Mouse (Mus musculus): Measurements from ENCODE around the gene H2afx. TPM values are rescaled to one million over a fixed set of nuclear protein-coding genes. Genes with fewer than 3 reads are reported as not detected.

The H2afx gene
- polyA plus RNA-seq, 1 experiment from 2014 or later: 498 TPM

DNA sequence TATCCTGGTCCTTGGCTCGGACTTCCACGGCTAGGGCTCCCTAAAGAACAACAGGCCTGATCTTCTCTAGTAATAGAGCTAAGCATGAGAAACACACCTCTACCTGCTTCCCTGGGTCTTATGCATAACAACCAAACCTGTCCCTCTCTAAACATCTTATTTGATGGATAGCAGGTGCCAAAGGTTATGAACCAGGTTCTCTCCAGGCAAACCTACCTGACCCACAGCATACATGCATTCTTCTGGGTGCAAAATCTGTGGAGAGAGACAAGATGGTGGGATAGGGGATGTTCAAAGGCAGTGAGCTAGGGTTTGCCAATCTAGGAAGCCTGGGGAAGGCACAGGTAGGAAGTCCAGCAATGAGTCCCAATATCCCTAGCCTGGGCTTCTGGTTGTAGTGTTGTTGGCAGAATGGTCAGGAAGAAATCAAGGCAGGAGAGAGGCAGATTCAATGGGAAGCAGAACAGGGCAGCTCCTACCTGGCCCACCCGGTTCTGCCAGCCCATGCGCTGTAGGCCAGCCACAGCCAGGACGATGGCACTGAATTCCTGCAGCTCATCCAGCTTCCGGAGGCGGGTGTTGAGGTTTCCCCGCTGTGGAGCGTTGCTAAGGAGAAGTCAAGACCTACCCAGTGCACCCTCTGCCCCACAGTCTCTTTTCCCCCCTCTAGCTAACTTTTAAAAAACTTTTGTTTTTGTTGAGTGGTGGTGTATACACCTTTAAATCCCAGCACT, 3.1 kb downstream of the H2afx start:
- H3K4me1 ChIP-seq (replicated peaks; ENCODE audit: control insufficient read depth, insufficient read depth, low read length): peaks cover 6% of the 10 kb centered on the region; the same call in 1 of the 2 replicates
- no peak overlapping the region for H3K27ac ChIP-seq (ENCODE audit: low read depth, low read length)
- peak overlapping the region; percentile 37 for H3K4me2 ChIP-seq (ENCODE audit: low read depth, low read length, severe bottlenecking)
- H3K9me3 ChIP-seq (ENCODE audit: control insufficient read depth, low read length): no peaks in the 10 kb centered on the region; the same call in 1 of the 2 replicates
- ATAC-seq (replicated peaks; ENCODE audit: low FRiP score): no peak
- 70% methylated on average over 9 of the region's 9 CpGs for WGBS
- H3K27me3 ChIP-seq (ENCODE audit: control insufficient read depth, insufficient read depth, low read length): no peaks in the 10 kb centered on the region
- DNase-seq (ENCODE audit: low spot score): no peak
- peak overlapping the region; percentile 99 for H3K4me3 ChIP-seq (ENCODE audit: low read depth, low read length)
- H3K36me3 ChIP-seq (ENCODE audit: control insufficient read depth, insufficient read depth, low read length): peaks cover 15% of the 10 kb centered on the region
- H3K9ac ChIP-seq (ENCODE audit: low read length): no peak overlapping the region

DNA sequence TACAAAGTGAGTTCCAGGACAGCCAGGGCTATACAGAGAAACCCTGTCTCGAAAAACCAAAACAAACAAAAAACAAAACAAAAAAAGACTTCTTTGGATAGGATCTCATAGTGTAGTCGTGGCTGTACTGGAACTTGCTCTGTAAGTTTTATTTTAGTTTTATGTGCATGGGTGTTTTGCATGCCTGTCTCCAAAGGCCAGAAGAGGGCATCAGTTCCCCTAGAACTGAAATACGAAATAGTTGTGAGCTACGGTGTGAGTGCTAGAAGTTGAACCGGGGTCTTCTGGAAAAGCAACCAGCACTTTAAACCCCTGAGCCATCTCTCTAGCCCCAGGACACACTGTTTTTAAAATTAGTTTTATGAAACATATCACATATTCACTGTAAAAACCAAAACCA, 4.1 kb downstream of the H2afx start:
- Histone ChIP-seq H3K9ac (ENCODE audit: low read length) (no peak overlapping the region), H3K4me2 (ENCODE audit: low read depth, low read length, severe bottlenecking) (no peak overlapping the region), H3K4me1 (replicated peaks; ENCODE audit: control insufficient read depth, insufficient read depth, low read length) (peaks cover 12% of the 10 kb centered on the region; the same call in 1 of the 2 replicates), H3K27ac (ENCODE audit: low read depth, low read length) (no peak overlapping the region), H3K36me3 (ENCODE audit: control insufficient read depth, insufficient read depth, low read length) (peaks cover 5% of the 10 kb centered on the region), H3K27me3 (ENCODE audit: control insufficient read depth, insufficient read depth, low read length) (no peaks in the 10 kb centered on the region), H3K4me3 (ENCODE audit: low read depth, low read length) (no peak overlapping the region), H3K9me3 (ENCODE audit: control insufficient read depth, low read length) (no peaks in the 10 kb centered on the region; the same call in 1 of the 2 replicates)
- 83% methylated on average over 5 of the region's 5 CpGs for WGBS
- no peak for DNase-seq (ENCODE audit: low spot score)
- ATAC-seq (replicated peaks; ENCODE audit: low FRiP score): no peak

GRCm38 (mm10) chr9:44341487-44341886, 7.0 kb downstream of the H2afx start:
- Histone ChIP-seq H3K27ac (ENCODE audit: low read depth, low read length) (no peak overlapping the region), H3K4me2 (ENCODE audit: low read depth, low read length, severe bottlenecking) (no peak overlapping the region), H3K9ac (ENCODE audit: low read length) (no peak overlapping the region; the same call in 1 of the 2 replicates), H3K4me1 (replicated peaks; ENCODE audit: control insufficient read depth, insufficient read depth, low read length) (peaks cover 12% of the 10 kb centered on the region; the same call in 1 of the 2 replicates), H3K36me3 (ENCODE audit: control insufficient read depth, insufficient read depth, low read length) (peaks cover 4% of the 10 kb centered on the region; the same call in 1 of the 2 replicates), H3K9me3 (ENCODE audit: control insufficient read depth, low read length) (no peaks in the 10 kb centered on the region), H3K27me3 (ENCODE audit: control insufficient read depth, insufficient read depth, low read length) (no peaks in the 10 kb centered on the region), H3K4me3 (ENCODE audit: low read depth, low read length) (peak overlapping the region; percentile 9; the same call in 1 of the 2 replicates)
- no peak for DNase-seq (ENCODE audit: low spot score)
- 96% methylated on average over 5 of the region's 5 CpGs for WGBS
- ATAC-seq (replicated peaks; ENCODE audit: low FRiP score): no peak

DNA sequence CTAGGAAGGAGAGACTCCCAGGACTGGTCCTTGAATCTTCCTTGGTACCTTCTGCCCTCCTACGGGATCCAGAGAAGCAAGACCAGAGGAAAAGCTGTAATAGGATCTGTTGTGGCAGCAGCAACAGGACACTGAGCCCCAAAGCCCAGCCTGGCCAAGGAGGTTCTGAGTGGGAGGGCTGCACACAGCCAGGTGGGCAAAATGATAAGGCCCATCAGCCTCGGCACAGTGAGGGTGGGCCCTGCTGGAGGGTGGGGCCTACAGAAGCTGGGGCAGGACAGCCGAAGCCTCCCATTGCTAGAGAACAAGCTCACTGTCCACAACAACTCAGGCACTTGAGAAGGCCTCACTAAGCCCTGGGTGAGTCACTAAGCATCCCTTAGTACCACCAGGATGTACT, 7.7 kb downstream of the H2afx start:
- DNase-seq (ENCODE audit: low spot score) (no peak), ATAC-seq (replicated peaks; ENCODE audit: low FRiP score) (no peak)
- Histone ChIP-seq H3K36me3 (ENCODE audit: control insufficient read depth, insufficient read depth, low read length) (peaks cover 5% of the 10 kb centered on the region; the same call in 1 of the 2 replicates), H3K4me3 (ENCODE audit: low read depth, low read length) (peak overlapping the region; percentile 3; the same call in 1 of the 2 replicates), H3K27ac (ENCODE audit: low read depth, low read length) (peak overlapping the region; percentile 98; the same call in 1 of the 2 replicates), H3K27me3 (ENCODE audit: control insufficient read depth, insufficient read depth, low read length) (no peaks in the 10 kb centered on the region), H3K4me2 (ENCODE audit: low read depth, low read length, severe bottlenecking) (no peak overlapping the region), H3K9ac (ENCODE audit: low read length) (no peak overlapping the region; the same call in 1 of the 2 replicates), H3K4me1 (replicated peaks; ENCODE audit: control insufficient read depth, insufficient read depth, low read length) (peaks cover 8% of the 10 kb centered on the region; the same call in 1 of the 2 replicates), H3K9me3 (ENCODE audit: control insufficient read depth, low read length) (no peaks in the 10 kb centered on the region)
- 91% methylated on average over 3 of the region's 3 CpGs for WGBS

GRCm38 (mm10) chr9:44342605-44343004, 8.1 kb downstream of the H2afx start:
- H3K9me3 ChIP-seq (ENCODE audit: control insufficient read depth, low read length): no peaks in the 10 kb centered on the region
- peaks cover 8% of the 10 kb centered on the region; the same call in 1 of the 2 replicates for H3K4me1 ChIP-seq (replicated peaks; ENCODE audit: control insufficient read depth, insufficient read depth, low read length)
- ATAC-seq (replicated peaks; ENCODE audit: low FRiP score) (no peak), DNase-seq (ENCODE audit: low spot score) (no peak)
- H3K4me3 ChIP-seq (ENCODE audit: low read depth, low read length): peak overlapping the region; percentile 3; the same call in 1 of the 2 replicates
- H3K27ac ChIP-seq (ENCODE audit: low read depth, low read length): peak overlapping the region; percentile 98; the same call in 1 of the 2 replicates
- 80% methylated on average over 1 of the region's 1 CpGs for WGBS
- no peak overlapping the region; the same call in 1 of the 2 replicates for H3K9ac ChIP-seq (ENCODE audit: low read length)
- H3K36me3 ChIP-seq (ENCODE audit: control insufficient read depth, insufficient read depth, low read length): peaks cover 6% of the 10 kb centered on the region; the same call in 1 of the 2 replicates
- no peaks in the 10 kb centered on the region for H3K27me3 ChIP-seq (ENCODE audit: control insufficient read depth, insufficient read depth, low read length)
- H3K4me2 ChIP-seq (ENCODE audit: low read depth, low read length, severe bottlenecking): peak overlapping the region; percentile 75; the same call in 1 of the 2 replicates

DNA sequence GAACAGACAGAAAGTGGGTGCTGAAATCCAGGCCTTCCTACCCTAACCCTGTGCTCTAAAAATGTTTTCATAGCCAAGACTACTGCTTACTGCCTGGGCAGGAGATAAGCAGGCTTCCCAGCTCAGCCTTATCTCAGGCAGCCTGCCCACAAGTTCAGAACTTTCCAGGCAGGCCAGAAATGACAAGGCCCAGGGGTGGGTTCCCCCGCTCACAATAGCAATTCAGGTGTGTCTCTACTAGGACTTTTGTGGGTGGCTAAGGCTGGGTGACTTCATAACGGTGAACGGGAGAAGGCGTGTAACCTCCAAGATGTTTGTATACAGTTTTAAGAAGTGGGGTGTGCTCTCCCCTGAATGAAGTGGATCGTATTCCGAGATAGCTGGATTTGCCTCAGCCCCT, 8.8 kb downstream of the H2afx start:
- ATAC-seq (replicated peaks; ENCODE audit: low FRiP score) (peak; percentile 34), DNase-seq (ENCODE audit: low spot score) (no peak)
- WGBS: 9% methylated on average over 6 of the region's 6 CpGs
- Histone ChIP-seq H3K4me2 (ENCODE audit: low read depth, low read length, severe bottlenecking) (peak overlapping the region; percentile 75), H3K36me3 (ENCODE audit: control insufficient read depth, insufficient read depth, low read length) (peaks cover 6% of the 10 kb centered on the region; the same call in 1 of the 2 replicates), H3K4me3 (ENCODE audit: low read depth, low read length) (peak overlapping the region; percentile 85), H3K27me3 (ENCODE audit: control insufficient read depth, insufficient read depth, low read length) (no peaks in the 10 kb centered on the region), H3K9ac (ENCODE audit: low read length) (peak overlapping the region; percentile 89), H3K9me3 (ENCODE audit: control insufficient read depth, low read length) (no peaks in the 10 kb centered on the region), H3K27ac (ENCODE audit: low read depth, low read length) (peak overlapping the region; percentile 98), H3K4me1 (replicated peaks; ENCODE audit: control insufficient read depth, insufficient read depth, low read length) (peaks cover 8% of the 10 kb centered on the region; the same call in 1 of the 2 replicates)

GRCm38 (mm10) chr9:44343781-44344421, 9.4 kb downstream of the H2afx start, which contains the start of gene Hmbs:
Gene Hmbs, minus strand, starts transcription at chr9:44344228.
- ATAC-seq (replicated peaks; ENCODE audit: low FRiP score): peak; percentile 93
- under 1% methylated on average over 39 of the region's 39 CpGs for WGBS

More at GRCm38 (mm10) chr9:44343781-44344421, 9.4 kb downstream of the H2afx start, which contains the start of gene Hmbs:
- peak within 1 kb of the TSS; percentile 75 for H3K4me2 ChIP-seq (ENCODE audit: low read depth, low read length, severe bottlenecking)
- H3K9me3 ChIP-seq (ENCODE audit: control insufficient read depth, low read length): no peaks in the 10 kb centered on the region; the same call in 1 of the 2 replicates
- peak within 1 kb of the TSS; percentile 89 for H3K9ac ChIP-seq (ENCODE audit: low read length)
- DNase-seq (ENCODE audit: low spot score): peak; percentile 94
- H3K36me3 ChIP-seq (ENCODE audit: control insufficient read depth, insufficient read depth, low read length): peaks cover 12% of the 10 kb centered on the region; the same call in 1 of the 2 replicates
- H3K27ac ChIP-seq (ENCODE audit: low read depth, low read length): peak within 1 kb of the TSS; percentile 98
- H3K4me3 ChIP-seq (ENCODE audit: low read depth, low read length): peak within 1 kb of the TSS; percentile 85
- H3K4me1 ChIP-seq (replicated peaks; ENCODE audit: control insufficient read depth, insufficient read depth, low read length): peaks cover 8% of the 10 kb centered on the region; the same call in 1 of the 2 replicates
- H3K27me3 ChIP-seq (ENCODE audit: control insufficient read depth, insufficient read depth, low read length): no peaks in the 10 kb centered on the region

All from forebrain, embryonic 11.5 days (tissue).